Mouse (Mus musculus) liver, adult (tissue): ENCODE measurements around the gene Erich2.

Experiments used
- GATA4 ChIP-seq: IDR thresholded peaks from 2 replicates; pipeline ENCODE4 v1.6.1; 2014; ENCODE audit warnings: mild to moderate bottlenecking, low read length; ENCODE audit not compliant: insufficient replicate concordance

Erich2 gene

GRCm38 (mm10) chr2:70568198-70568941 lies 59.8 kb downstream of the Erich2 start:
- no peak for TF ChIP-seq GATA4

GRCm38 (mm10) chr2:70571698-70572097 lies 63.1 kb downstream of the Erich2 start:
- no peak for TF ChIP-seq GATA4

GRCm38 (mm10) chr2:70572251-70572650 lies 63.6 kb downstream of the Erich2 start:
- TF ChIP-seq GATA4, result no peak

GRCm38 (mm10) chr2:70573544-70574210 lies 65.1 kb downstream of the Erich2 start:
- no peak for TF ChIP-seq GATA4

- TF ChIP-seq GATA4, result no peak
Measured at GRCm38 (mm10) chr2:70588200-70588599, 79.6 kb downstream of the Erich2 start.
